Mouse (Mus musculus): ENCODE measurements around the gene Tmem216. TPM values are rescaled to one million over a fixed set of nuclear protein-coding genes. Genes with fewer than 3 reads are reported as not detected.
A peak's percentile ranks its signal among the peaks of the same experiment; 100 is the strongest.

Gene Tmem216
- 10 to 100 TPM; 10.1 to 11.8 TPM for total RNA-seq (2021)
- long read RNA-seq, experiment 1, partial matches to known transcripts = 0 of 8 reads
- long read RNA-seq, experiment 1, other reads (novel, unspliced or antisense) = 2 of 8 reads
- long read RNA-seq, experiment 2, partial matches to known transcripts = 1 of 10 reads
- long read RNA-seq, experiment 2, other reads (novel, unspliced or antisense) = 6 of 10 reads

DNA sequence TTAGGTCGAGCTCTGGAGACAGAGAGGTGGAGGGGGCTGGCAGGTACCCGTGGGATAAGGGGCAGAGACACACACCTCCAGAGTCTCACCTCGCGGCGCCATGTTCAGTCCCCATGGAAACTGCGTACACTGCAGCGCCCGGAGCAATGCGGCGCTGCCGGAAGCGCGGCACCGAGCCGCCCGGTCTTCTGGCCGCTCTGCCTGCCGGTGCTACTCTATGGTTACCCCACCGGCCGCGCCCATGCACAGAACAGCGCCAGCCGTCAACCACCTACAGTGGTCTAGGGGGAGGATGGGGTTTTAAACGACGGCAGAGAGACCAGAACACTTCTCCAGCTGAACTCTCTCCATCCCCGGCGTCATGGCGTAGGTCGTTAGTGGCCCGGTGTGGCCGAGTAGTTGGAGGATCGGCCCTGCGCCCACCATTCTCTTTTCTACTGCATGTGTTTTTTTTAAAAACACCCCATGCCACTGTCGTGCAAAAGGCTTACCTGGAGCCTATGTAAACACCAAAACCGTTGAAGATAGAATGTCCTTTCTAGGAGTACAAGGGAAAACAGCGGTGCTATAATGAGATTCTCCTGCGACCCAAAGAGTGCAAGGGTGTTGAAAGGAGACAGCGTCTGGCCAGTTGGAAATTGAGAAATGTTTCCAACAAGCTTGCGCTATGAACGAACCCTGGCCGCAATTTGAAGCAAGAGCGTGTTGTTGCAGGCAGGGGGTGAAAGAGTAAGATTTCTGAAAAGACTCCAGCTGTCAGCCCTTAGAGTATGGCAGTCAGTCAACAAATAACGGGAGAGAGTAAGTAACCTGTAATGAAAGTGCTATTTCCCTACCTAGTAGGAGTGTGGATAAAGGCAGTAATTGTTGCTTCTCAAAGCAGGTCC, at the start of gene Tmem216:
Gene Tmem216 (minus strand): TSS at position 615 of the 887 bp plus-strand sequence.
- DNase-seq (ENCODE audit: low spot score in 2 of 2) = peak; percentile 78 to 83

DNA sequence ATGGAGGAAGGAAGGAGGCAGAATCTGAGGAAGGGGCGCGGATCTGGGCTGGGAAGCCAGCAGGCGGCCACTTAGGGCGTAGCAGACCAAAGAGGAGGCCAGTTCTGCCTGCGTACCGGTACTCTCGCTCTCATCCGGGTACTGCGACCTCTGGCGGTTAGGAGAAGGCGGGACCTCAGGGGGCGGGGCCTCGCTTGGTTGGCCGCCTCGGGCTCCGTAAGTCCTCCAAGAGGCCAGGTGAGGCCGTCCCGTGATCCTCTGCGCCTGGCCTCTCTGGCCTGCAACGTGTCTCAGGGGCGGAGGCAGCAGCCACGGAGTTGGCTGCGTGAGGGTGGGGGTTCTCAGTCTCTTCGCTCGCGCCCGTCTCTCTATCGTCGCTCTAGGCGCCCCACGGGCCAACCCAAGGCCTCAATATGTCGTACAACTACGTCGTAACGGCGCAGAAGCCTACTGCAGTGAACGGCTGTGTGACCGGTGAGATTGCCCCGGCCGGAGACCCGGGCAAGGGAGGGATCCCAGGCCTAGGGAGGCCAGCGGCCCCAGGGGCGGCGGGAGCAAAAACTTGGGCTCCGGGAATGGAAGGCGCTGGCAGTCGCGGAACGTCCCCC, 49.4 kb upstream of the Tmem216 start, which contains the start of the genes Ddb1 and Tkfc:
Gene Ddb1 (plus strand): TSS at position 35 of the 608 bp plus-strand sequence.
Gene Tkfc (minus strand): TSS at position 362 of the 608 bp plus-strand sequence.
- DNase-seq (ENCODE audit: low spot score in 2 of 2) = peak; percentile 98 to 99

DNA sequence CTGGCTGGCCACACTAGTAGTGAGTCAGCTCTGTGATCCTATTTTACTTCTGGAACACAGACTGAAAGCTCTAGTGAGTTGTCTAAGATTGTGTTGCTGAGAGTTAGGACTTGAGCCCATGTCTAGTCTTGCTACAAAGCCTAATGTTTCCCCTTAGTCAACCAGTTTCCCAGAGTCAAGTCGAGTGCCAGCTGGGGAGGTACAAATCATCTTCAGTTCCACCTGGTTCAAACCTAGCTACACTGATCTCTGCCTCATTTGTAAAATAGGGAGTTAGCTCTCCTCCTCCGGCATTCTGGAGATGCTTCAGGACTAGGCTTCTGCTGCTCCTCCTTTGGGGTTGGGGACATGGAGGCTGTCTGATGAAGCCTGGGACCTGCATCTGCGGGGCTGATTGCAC, 48.5 kb upstream of the Tmem216 start:
- DNase-seq (ENCODE audit: low spot score in 2 of 2) = no peak

DNA sequence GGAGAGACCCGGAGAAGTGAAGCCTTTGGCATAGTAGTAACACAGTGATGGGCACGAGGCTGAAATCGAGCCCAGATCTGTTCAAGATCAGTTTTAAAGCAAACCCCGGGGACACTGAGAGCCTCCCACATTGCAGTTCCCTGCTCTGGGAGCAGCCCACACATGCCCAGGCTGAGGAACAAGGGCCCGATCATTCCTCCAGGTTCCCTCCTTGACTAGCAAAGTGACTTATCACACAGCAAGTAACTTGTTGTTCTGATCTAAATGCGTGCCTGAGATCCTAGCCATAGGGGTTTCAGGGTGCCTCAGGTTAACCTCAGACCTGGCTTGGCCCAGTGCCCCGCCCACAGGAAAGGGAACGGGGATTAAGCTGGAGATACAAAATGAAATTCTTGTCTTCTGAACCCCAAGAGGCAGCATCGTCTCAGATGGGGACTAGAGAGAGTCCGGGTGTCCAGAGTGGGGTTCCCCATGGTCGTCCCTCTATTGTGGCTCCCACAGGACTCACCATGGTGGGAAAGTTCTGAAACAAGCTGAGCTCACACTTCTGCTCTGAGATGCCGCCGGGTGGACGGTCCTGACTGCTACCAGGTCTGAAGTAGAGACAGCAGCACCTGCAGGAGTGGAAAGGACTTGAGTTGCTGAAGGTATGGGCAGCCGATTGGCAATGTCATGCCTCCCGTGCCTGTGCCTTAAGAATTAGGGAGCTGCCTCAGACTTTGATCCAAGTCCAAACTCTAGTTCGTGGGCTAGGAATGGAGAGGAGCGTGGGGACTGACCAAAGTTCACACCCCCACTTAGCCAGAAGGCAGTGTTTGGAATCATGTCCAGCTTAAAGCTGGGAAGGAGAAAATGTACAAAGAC, 47.9 kb upstream of the Tmem216 start:
- no peak for DNase-seq (ENCODE audit: low spot score in 2 of 2)

DNA sequence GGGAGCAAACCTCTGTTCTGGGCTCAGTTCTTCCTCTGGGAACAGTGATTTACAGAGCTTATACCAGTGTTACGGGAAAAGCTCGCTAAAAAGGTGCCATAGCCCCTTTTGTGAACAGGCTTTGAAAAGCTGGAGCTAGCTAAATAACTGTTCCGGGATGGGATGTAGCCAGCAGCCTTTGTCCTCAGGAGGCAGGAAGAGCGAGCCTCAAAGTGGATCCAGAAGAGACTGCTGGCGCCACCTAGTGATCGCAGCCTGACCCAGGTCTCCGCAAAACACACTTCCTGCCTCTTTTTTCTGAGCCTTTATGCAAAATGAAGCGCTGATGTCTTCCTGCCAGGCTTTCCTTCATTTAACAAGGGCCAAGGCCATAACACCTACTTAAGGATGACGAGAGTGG, 46.7 kb upstream of the Tmem216 start:
- peak; percentile 87 to 90 for DNase-seq (ENCODE audit: low spot score in 2 of 2)

DNA sequence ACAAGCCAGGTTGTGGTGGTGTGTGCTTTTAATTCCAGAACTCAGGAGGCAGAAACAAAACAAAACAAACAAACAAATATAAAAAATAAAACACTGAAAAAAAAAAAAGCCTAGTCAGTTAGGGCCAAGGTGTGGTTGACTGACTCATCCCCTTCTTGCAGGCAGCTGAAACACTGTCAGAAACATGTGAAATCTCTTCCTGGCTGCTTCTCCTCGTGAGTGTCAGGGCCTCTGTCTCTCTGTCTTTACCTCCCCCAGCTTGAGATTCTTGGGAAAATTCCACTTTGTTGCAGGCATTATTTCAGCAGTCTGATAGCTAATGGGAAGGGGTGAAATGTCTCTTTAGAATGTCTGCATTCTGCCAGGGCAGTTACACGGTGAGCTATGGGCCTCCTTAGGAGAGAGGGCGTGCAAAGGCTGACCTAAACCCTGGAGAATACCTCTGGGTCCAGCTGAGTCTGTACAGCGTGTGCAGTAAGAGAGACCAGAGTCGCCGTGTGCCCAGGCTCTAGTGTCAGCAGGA, 46.3 kb upstream of the Tmem216 start:
- DNase-seq (ENCODE audit: low spot score in 2 of 2) = no peak

DNA sequence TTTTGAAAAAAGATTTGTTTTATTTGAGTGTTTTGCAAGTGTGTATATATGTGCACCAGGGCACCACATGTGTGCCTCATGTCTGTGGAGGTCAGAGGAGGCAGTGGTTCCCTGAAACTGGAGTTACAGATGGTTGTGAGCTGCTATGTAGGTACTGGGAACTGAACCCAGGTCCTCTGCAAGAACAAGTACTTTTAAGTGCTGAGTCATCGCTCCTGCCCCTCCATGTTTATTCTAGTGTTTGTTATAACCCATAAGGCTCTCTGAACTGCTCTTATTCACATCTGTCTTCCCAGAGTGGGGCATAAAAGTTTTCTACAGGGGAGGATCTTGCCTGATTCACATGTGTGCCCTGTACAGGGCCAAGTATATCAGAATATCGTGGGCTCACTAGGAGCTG, 43.6 kb upstream of the Tmem216 start:
- DNase-seq (ENCODE audit: low spot score in 2 of 2) = no peak

DNA sequence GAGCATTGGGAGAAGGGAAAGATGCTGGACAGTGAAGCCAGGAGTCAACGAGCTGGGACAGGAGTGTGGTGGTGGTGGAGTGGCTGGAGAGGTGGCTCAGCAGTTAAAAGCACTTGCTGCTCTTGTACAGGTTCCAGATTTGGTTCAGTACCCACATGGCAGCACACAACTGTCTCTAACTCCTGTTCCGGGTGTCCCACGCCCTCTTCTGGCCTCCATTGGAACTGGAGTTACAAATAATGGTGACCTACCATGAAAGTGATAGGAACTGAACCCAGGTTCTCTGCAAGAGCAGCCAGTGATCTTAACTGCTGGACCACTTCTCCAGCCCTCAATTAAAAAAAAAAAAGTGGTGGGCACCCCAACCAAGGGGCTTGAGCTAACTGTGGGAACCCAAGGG, 42.1 kb upstream of the Tmem216 start:
- DNase-seq (ENCODE audit: low spot score in 2 of 2) = no peak

DNA sequence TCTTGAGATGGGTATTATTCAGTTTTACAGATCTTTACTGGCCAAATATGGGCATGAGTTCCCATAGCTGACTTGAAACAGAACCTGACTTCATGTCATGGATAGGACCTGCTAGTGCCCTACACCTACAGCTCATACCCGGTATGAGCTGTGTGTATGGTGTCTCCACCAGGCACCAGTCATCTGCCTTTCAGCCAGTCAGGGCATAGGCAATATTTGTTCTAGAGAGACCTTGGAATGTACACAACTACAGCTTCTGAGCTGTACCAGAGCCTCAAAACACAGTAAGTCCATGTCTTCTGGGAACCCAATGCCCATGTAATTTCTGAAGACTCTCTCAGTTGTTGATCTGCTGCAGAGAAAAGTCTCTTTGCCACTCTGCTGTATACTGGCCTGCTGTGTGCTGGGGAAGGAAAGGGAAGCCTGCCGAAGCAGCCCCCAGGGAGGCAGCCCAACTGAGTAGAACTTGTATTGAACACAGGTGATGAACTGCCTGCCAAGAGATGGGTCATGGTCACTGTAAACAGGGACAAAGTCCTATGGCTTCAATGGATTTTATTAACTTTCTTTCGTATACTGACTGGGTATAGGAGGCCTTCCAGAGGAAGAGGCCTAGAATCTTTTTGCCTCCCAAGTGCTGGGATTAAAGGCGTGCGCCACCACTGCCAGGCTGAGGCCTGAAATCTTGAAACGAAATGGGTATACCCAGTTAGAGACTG, 35.8 kb upstream of the Tmem216 start:
- DNase-seq (ENCODE audit: low spot score in 2 of 2) = no peak

DNA sequence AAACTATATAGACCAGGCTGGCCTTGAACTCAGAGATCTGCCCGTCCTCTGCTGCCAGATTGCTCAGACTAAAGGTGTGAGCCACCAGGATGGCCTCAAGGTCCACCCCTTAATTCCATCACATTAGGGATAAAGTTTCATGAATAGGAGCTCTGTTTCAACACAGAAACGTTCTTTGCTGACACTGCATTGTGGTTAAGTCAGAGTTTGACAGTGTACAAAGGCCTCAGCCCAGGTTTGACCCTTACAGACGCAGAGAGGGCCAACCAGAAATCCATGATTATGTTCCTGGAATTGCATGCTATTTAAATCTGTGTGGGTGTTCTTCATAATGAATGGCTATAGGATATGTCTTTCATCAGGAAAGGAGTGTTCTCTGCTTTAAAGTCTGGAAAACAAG, 34.3 kb upstream of the Tmem216 start:
- no peak for DNase-seq (ENCODE audit: low spot score in 2 of 2)

DNA sequence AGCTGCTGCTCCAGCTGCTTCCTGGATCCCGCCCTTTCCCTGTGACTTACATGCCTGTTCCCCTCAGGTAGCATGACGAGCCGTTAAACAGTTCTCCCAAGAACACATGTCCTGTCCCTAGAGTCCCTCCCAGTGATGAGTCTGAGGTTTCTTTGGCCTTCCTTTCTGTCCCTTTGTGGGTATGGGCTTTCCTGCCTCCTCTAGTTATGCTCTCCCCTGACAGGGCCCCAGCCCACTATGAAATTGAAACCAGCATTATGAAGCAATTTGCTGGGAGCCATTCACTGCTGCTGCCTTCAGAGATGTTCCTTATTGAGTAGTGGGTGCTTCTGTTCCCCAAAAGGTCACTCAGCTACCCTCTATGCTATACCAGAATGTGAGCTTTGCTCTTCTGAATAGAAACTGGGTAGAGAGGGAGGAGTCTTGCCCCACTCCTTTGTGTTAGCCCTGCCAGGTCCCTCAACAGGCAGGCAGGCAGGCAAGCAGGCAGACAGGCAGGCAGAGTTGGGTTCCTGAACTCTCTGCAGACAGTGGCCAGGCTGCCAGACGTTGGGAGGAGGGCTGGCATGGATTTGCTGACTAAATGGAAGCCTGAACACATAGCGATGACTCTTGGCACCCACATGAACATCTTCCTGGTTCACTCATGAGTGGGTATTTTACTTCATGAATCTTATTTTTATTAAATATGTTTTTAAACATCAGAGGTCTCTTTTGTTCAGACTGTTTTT, 33.3 kb upstream of the Tmem216 start:
- DNase-seq (ENCODE audit: low spot score in 2 of 2) = no peak

DNA sequence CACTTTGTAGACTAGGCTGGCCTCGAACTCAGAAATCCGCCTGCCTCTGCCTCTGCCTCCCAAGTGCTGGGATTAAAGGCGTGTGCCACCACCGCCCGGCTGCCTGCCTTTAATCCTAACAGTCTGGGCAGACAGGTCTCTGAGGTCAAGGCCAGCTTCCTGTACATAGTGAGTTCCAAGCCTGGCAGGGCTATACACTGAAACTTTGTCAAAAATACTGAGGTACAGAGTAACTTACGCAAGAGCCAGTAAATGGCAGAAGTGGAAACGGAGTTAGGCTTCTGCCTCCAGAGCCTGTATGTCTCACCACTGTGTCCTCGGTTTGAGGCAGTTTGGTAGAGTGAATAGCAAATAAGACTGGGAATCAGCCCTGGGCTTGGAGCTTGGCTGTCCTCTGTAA, 31.2 kb upstream of the Tmem216 start:
- no peak for DNase-seq (ENCODE audit: low spot score in 2 of 2)

DNA sequence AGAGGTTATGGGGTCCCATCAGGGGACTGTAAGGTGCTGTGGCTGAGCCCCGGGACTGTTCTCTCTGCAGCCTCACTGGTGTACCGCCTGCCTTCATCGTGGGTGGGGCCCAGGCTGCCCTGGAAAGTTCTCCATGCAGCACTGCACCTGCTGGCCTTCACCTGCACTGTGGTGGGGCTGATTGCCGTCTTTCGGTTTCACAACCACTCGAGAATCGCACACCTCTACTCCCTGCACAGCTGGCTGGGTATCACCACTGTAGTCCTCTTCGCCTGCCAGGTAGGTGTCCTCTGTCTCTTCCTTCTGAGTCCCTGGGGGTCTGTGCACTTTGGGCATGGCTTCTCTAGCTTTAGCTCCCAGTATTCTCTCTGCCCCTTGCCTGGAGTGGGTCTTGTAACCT, 29.1 kb upstream of the Tmem216 start:
- DNase-seq (ENCODE audit: low spot score in 2 of 2) = no peak

DNA sequence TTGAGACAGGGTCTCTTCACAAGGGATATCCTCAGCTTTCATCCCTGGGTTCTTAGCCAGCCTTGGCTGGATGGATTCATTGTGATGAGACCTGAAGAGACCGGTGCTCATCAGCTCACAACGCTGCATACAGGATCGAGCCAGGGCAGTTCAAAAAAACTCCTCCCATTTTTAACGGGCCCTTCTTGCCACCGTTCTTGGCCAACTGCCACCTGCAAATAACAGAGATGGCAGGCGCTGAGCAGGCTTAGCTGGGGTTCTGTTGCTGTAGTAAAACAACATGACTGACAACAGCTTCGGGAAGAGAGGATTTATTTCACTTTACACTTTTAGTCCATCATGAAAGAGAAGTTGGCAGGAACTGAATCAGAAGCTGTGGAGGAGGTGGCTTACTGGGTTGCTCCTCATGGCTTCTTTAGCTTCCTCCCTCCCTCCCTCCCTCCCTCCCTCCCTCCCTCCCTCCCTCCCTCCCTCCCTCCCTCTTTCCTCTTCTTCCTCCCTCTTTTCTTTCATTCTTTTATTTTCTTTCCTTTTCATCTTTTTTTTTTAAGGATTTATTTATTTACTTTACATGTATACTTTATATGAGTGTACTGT, 27.6 kb upstream of the Tmem216 start:
- DNase-seq (ENCODE audit: low spot score in 2 of 2) = no peak

DNA sequence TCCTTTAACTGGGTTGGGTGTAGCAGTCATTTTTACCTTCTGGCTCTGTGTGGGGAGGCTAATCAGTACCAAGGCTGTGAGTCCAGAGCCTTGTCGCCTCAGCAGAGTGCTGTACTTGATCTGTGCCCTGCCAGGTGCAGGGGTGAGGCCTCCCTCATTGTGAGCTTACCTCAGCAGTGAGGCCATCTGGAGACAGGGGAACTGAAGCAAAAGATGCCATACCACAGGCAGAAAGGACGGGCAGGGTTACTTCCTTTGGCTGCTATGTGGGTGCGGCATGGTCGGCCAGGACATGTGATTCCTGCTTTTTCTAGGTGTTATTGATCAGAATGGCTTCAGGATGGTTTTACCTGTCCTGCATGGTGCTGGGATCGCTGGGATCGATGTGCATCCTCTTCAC, 25.9 kb upstream of the Tmem216 start:
- no peak for DNase-seq (ENCODE audit: low spot score in 2 of 2)

DNA sequence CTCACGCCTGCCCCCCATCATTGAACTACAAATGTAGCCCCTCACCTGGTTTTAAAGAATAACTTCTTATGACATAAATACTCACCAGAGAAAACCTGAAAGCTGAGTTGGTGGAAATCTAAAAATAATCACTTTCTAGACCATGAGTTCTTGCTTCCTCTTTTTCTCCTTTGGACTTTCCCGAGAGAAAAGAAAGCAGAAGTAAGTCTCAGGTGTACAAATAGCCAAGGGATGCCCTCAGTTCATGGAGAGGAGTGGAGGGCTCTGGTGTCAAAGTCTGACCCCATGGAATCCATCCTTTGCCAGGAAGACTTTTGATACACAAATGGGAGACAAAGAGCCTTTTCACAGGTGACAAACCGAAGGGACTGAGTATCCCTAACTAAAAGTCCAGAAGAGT, 24.7 kb upstream of the Tmem216 start:
- DNase-seq (ENCODE audit: low spot score in 2 of 2) = no peak

DNA sequence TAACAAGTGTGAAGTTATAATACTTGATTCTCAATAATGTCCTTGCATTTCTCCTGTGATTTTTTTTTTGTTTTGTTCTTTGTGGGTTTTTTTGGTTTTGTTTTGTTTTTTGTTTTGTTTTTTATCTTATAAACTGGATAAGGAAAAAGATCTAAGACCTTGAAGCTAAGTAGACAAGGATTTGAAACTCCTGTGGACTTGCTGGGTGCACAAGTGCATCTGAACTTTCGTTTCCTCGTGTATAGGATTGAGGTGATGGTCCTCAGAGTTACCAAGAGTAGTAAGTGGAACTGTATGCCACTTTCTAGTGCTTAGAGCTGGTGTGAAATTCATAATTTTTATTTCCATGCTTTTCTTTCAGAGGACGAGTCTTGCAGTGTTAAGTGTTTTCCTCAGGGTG, 24.1 kb upstream of the Tmem216 start:
- no peak for DNase-seq (ENCODE audit: low spot score in 2 of 2)

DNA sequence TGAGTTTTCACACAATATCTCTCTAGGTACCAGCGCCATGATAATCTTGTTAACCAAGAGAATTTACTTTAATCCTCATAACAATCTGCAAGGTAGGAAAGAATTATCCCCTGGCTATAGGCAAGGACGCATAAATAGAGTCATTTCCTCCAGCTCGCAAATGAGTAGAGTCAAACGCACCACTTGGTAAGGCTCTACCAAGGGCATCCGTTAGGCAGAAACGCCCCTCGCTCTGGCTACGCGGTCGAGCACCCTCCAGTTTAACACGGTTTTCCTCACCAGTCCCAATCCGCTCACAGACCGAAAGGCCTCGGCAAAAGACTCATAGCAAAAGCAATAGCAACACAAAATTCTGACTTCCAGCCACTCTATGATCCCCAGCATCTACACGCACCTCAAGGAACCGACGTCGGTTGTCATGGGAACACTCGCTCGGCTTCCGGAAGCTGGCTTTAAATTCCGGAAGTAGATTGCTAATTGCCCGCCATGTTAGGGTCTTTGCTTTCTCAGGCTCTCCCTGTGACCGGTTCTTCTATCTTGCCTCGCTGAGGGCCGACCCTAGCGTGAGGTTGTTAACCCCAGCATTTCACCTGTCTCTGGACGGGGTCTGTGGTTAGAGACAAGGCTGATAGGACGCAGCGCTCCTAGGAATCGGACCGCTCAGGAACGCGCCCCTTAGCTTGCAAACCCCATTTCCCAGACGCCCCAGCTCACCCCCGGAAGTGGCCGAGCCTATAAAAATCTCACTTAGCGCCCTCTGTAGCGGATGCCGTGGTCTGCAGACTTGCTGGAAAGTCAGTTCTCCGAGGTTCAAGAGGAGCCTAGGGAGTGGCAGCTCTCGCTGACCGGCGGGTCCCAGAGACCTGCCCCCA, 20.9 kb upstream of the Tmem216 start, which contains the start of the genes Cyb561a3 and Tmem138:
Gene Cyb561a3 (plus strand): TSS at position 483 of the 872 bp plus-strand sequence.
Gene Tmem138 (minus strand): TSS at position 673 of the 872 bp plus-strand sequence.
- peak; percentile 94 to 95 for DNase-seq (ENCODE audit: low spot score in 2 of 2)

Measured in layer of hippocampus, postnatal 14 days (tissue).